Mouse (Mus musculus) stomach, embryonic 14.5 days (tissue): ENCODE measurements at regions not wholly inside any gene's neighbourhood (a gene's known extent, or its start where the extent isn't known, plus 50 kb on each side); places are given as distances from the start of the nearest gene placed in this dataset.

Experiments used
- ATAC-seq: fragments of 200-750 bp; cut with Nextera tagmentation; 2 replicates; pipeline ENCODE4 v1.8.0; 2017; ENCODE audit warnings: low read depth, moderate TSS enrichment; ENCODE audit not compliant: insufficient number of reproducible peaks, insufficient read depth, low FRiP score
- H3K27ac ChIP-seq: fragments of 300-500 bp; sonication (generic); 2 replicates; pipeline ENCODE4 v1.5.1; 2014; ENCODE audit warnings: mild to moderate bottlenecking, low read length, moderate library complexity, mixed read lengths
- H3K27me3 ChIP-seq: fragments of 300-500 bp; sonication (generic); 2 replicates; pipeline ENCODE4 v1.6.1; 2014; ENCODE audit warnings: low read length, control low read depth, mixed read lengths; ENCODE audit not compliant: control insufficient read depth, insufficient read depth
- H3K36me3 ChIP-seq: fragments of 300-500 bp; sonication (generic); 2 replicates; pipeline ENCODE4 v1.6.1; 2014; ENCODE audit warnings: mild to moderate bottlenecking, control low read depth, low read length, moderate library complexity, mixed read lengths; ENCODE audit not compliant: control insufficient read depth, insufficient read depth
- H3K4me1 ChIP-seq: fragments of 300-500 bp; sonication (generic); 2 replicates; pipeline ENCODE4 v1.6.1; 2014; ENCODE audit warnings: low read length, control low read depth, mixed read lengths; ENCODE audit not compliant: control insufficient read depth, insufficient read depth
- H3K4me2 ChIP-seq: fragments of 300-500 bp; sonication (generic); replicated peaks from 2 replicates; pipeline ENCODE4 v1.6.1; 2014; ENCODE audit warnings: low read depth, low read length, control low read depth
- H3K4me3 ChIP-seq: fragments of 300-500 bp; sonication (generic); 2 replicates; pipeline ENCODE4 v1.5.1; 2014; ENCODE audit warnings: low read depth, low read length, control low read depth
- H3K9ac ChIP-seq: fragments of 300-500 bp; sonication (generic); replicated peaks from 2 replicates; pipeline ENCODE4 v1.6.1; 2014; ENCODE audit warnings: low read depth, mild to moderate bottlenecking, control low read depth, low read length, moderate library complexity, mixed read lengths
- H3K9me3 ChIP-seq: fragments of 300-500 bp; sonication (generic); 2 replicates; pipeline ENCODE4 v1.6.1; 2016; ENCODE audit warnings: low read depth, low read length, control low read depth; ENCODE audit not compliant: control insufficient read depth
- WGBS: fragments of 180-500 bp; shearing (Covaris S2); extraction: QIAGEN DNeasy Blood & Tissue Kit; methylation state at CpG from one replicate; pipeline ENCODE4 v1.1.7; 2014; 5-methylcytosine and 5-hydroxymethylcytosine counted together

GRCm38 (mm10) chr1:130524744-130525143, 62.2 kb upstream of the Cd55 start:
- no peaks in the 10 kb centered on the region for H3K36me3 ChIP-seq
- no peak overlapping the region for H3K27ac ChIP-seq
- no peaks in the 10 kb centered on the region for H3K9me3 ChIP-seq
- no peak overlapping the region for H3K9ac ChIP-seq
- ATAC-seq = no peak
- H3K4me3 ChIP-seq = no peak overlapping the region
- H3K27me3 ChIP-seq = no peaks in the 10 kb centered on the region
- no peaks in the 10 kb centered on the region for H3K4me1 ChIP-seq
- no peak overlapping the region for H3K4me2 ChIP-seq
- 22% methylated on average over 5 of the region's 5 CpGs for WGBS

GRCm38 (mm10) chr1:130517868-130518267, 55.3 kb upstream of the Cd55 start:
- H3K4me3 ChIP-seq = no peak overlapping the region
- no peak overlapping the region for H3K9ac ChIP-seq
- 54% methylated on average over 5 of the region's 5 CpGs for WGBS
- no peak overlapping the region for H3K27ac ChIP-seq
- H3K27me3 ChIP-seq = no peaks in the 10 kb centered on the region
- H3K4me1 ChIP-seq = peaks cover 13% of the 10 kb centered on the region
- H3K36me3 ChIP-seq = no peaks in the 10 kb centered on the region
- no peak overlapping the region for H3K4me2 ChIP-seq
- no peaks in the 10 kb centered on the region for H3K9me3 ChIP-seq
- ATAC-seq = no peak

- 72% methylated on average over 6 of the region's 6 CpGs for WGBS
- H3K4me1 ChIP-seq = peaks cover 18% of the 10 kb centered on the region
- no peaks in the 10 kb centered on the region for H3K9me3 ChIP-seq
These were observed 54.1 kb upstream of the Cd55 start for GRCm38 (mm10) chr1:130516641-130517040.

GRCm38 (mm10) chr1:130515316-130515715, 52.8 kb upstream of the Cd55 start:
- Histone ChIP-seq H3K4me2 (no peak overlapping the region), H3K36me3 (no peaks in the 10 kb centered on the region), H3K27me3 (no peaks in the 10 kb centered on the region), H3K4me3 (no peak overlapping the region), H3K4me1 (peaks cover 18% of the 10 kb centered on the region), H3K9me3 (no peaks in the 10 kb centered on the region), H3K9ac (no peak overlapping the region), H3K27ac (no peak overlapping the region)
- no peak for ATAC-seq
- WGBS = 63% methylated on average over 6 of the region's 6 CpGs

More at GRCm38 (mm10) chr1:130516641-130517040, 54.1 kb upstream of the Cd55 start:
- ATAC-seq = no peak
- Histone ChIP-seq H3K27me3 (no peaks in the 10 kb centered on the region), H3K4me2 (no peak overlapping the region), H3K9ac (no peak overlapping the region), H3K27ac (no peak overlapping the region), H3K36me3 (no peaks in the 10 kb centered on the region), H3K4me3 (no peak overlapping the region)

GRCm38 (mm10) chr1:130513482-130513881, 50.9 kb upstream of the Cd55 start:
- H3K9ac ChIP-seq = no peak overlapping the region
- H3K4me1 ChIP-seq = peaks cover 22% of the 10 kb centered on the region
- H3K4me3 ChIP-seq = no peak overlapping the region
- no peak for ATAC-seq
- 57% methylated on average over 1 of the region's 1 CpGs for WGBS
- H3K9me3 ChIP-seq = no peaks in the 10 kb centered on the region
- peak overlapping the region; percentile 66; the same call in 1 of the 2 replicates for H3K27ac ChIP-seq
- no peak overlapping the region for H3K4me2 ChIP-seq
- H3K36me3 ChIP-seq = no peaks in the 10 kb centered on the region
- no peaks in the 10 kb centered on the region for H3K27me3 ChIP-seq

DNA sequence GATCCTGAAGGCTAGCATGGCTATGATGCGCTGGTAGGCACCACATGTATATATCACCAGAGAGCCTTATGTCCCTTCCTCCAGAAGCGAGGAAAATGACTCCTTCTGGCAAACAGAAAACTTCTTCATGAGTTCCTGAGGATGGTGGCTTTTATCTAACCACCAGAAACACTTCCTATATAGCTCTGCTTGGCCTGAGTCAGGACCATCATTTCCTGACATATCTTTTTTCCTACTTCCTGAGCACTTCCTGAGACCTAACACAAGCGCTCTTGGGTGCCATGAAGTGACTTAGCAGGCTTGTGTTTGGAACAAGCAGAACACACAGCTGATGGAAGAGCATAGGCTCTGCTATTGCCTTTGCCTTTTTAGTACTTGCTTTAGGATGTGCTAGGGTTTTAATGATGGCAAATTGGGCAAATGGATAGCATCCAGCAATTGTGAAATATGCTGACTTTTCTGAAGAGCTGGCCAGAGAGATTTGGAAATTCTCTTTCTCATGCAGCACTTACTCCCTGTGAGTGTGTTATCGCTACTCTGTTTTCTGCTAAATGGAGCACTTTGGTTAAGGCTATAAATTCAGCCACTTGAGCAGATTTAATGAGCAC, 50.4 kb upstream of the Cd55 start:
- H3K9me3 ChIP-seq = no peaks in the 10 kb centered on the region
- 73% methylated on average over 4 of the region's 4 CpGs for WGBS
- H3K36me3 ChIP-seq = no peaks in the 10 kb centered on the region
- no peak overlapping the region for H3K9ac ChIP-seq
- H3K4me1 ChIP-seq = peaks cover 22% of the 10 kb centered on the region
- no peak for ATAC-seq
- H3K4me2 ChIP-seq = no peak overlapping the region
- no peaks in the 10 kb centered on the region for H3K27me3 ChIP-seq
- H3K4me3 ChIP-seq = no peak overlapping the region
- H3K27ac ChIP-seq = peak overlapping the region; percentile 66; the same call in 1 of the 2 replicates
